In the genomic region with DNA sequence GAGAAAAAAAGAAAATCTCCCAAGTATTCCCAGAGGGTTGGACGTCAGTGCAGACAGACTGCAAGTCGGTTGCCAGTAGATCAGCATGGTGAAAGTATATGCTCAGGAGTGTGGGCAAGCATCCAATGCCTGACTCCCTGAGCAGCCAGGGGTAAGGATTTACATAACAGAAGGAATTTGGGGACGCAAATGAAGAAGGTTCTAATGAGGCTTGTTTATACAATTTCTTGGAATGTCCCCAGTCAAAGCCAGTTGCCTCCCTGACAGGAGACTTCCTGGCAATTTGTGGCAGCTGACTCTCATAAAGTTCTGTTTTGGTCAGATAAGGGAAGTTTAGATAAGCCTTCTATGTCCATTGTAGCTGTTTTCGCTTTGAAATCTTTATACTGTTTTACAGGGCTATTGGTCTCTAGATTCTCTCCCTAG, we compare ENCODE assay signal across 1 mouse cellular context.
TF ChIP-seq lines count a peak whose summit lies in the region.

No protein-coding gene starts in this region.

TF ChIP-seq in MEL, 35 proteins besides CTCF, POLR2A, EP300 and RAD21 (continued from another document):
- TF ChIP-seq MAZ (IDR thresholded peaks at IDR 0.05; ENCODE audit: low read depth, low read length) (no peak), MEF2A (IDR thresholded peaks at IDR 0.05; ENCODE audit: extremely low read depth, insufficient replicate concordance, low read depth, low read length, poor library complexity, severe bottlenecking) (no peak), JUND (IDR thresholded peaks at IDR 0.05; ENCODE audit: low read depth, low read length) (no peak), HCFC1 (IDR thresholded peaks at IDR 0.05; ENCODE audit: low read depth, low read length) (no peak), RCOR1 (IDR thresholded peaks at IDR 0.05; ENCODE audit: low read depth, low read length) (no peak), CHD2 (IDR thresholded peaks at IDR 0.05; ENCODE audit: low read length) (no peak), MXI1 (IDR thresholded peaks at IDR 0.05; ENCODE audit: low read depth, low read length) (no peak)
